Mouse (Mus musculus) G1E (cell line): Measurements from ENCODE around the gene Car15. TPM values are rescaled to one million over a fixed set of nuclear protein-coding genes. Genes with fewer than 3 reads are reported as not detected.

Experiments used
- ATAC-seq: 2 replicates; pipeline ENCODE4 v1.8.0; 2016; ENCODE audit warnings: mild to moderate bottlenecking; ENCODE audit not compliant: insufficient number of reproducible peaks, poor library complexity, low FRiP score, severe bottlenecking; ENCODE audit errors: extremely low read depth
- DNase-seq: peaks from one replicate; pipeline ENCODE4 v3.0.0; 2012; ENCODE audit warnings: low spot score
- H3K27me3 ChIP-seq: 2 replicates; pipeline ENCODE4 v1.6.1; 2012; ENCODE audit warnings: mild to moderate bottlenecking, low read length, inconsistent platforms; ENCODE audit not compliant: insufficient read depth
- H3K36me3 ChIP-seq: replicated peaks from 2 replicates; pipeline ENCODE3; 2012; ENCODE audit warnings: mild to moderate bottlenecking, inconsistent platforms
- H3K4me1 ChIP-seq: 2 replicates; pipeline ENCODE4 v1.6.1; 2012; ENCODE audit warnings: low read depth, low read length, inconsistent platforms, mixed read lengths; ENCODE audit not compliant: insufficient read depth
- H3K4me3 ChIP-seq: 2 replicates; pipeline ENCODE4 v1.5.1; 2012; ENCODE audit warnings: low read depth, mild to moderate bottlenecking, inconsistent platforms, low read length, moderate library complexity, mixed read lengths
- H3K9me3 ChIP-seq: replicated peaks from 2 replicates; pipeline ENCODE4 v1.6.1; 2012; ENCODE audit warnings: inconsistent platforms
- CTCF ChIP-seq: IDR thresholded peaks from 2 replicates; pipeline ENCODE4 v1.5.1; 2012; ENCODE audit warnings: low read depth, low read length, inconsistent platforms, mixed read lengths
- GATA1 ChIP-seq: IDR thresholded peaks from 2 replicates; pipeline ENCODE4 v1.6.1; 2012; ENCODE audit warnings: borderline replicate concordance, low read length, inconsistent platforms, mixed read lengths
- GATA2 ChIP-seq: IDR thresholded peaks from 2 replicates; pipeline ENCODE4 v1.6.1; 2012; ENCODE audit warnings: low read depth, low read length, inconsistent platforms, borderline replicate concordance
- POLR2AphosphoS5 ChIP-seq: IDR thresholded peaks from 2 replicates; pipeline ENCODE4 v1.6.1; 2012; ENCODE audit warnings: low read depth, low read length, inconsistent platforms; ENCODE audit not compliant: insufficient replicate concordance
- TAL1 ChIP-seq: conservative IDR thresholded peaks from 2 replicates; pipeline ENCODE4 v1.6.1; 2012; ENCODE audit warnings: low read depth, low read length, inconsistent platforms, mixed read lengths
- polyA plus RNA-seq: library from polyadenylated mRNA; stranded (reverse); fragments of >175 nt; gene quantifications from 2 replicates; pipeline ENCODE4 v1.2.3, GENCODE M21; 2012
- total RNA-seq, 2 experiments: library from RNA; stranded (forward) in 1 of 2; stranded (reverse) in 1 of 2; fragments of 200-1000 nt in 1 of 2; fragments of >200 nt in 1 of 2; fragmentation: Nextera tagmentation in 1 of 2; gene quantifications; 2 replicates each; pipeline ENCODE4 v1.2.3; 2014 to 2017

The Car15 gene
- 2.3 and 2.4 TPM in 2 replicates for total RNA-seq (2014; fragmentation: Nextera tagmentation)
- total RNA-seq (2017) = 2.3 and 3.3 TPM in 2 replicates
- polyA plus RNA-seq = 0.13 and 0.89 TPM in 2 replicates

- peaks cover 22% of the 10 kb centered on the region for H3K27me3 ChIP-seq
- no peak within 1 kb of the TSS for H3K4me3 ChIP-seq
- ATAC-seq = no peak
- no peak for TF ChIP-seq CTCF
- no peak for TF ChIP-seq GATA2
- no peak for TF ChIP-seq TAL1
- no peak for TF ChIP-seq POLR2AphosphoS5
- no peak for TF ChIP-seq GATA1
- H3K4me1 ChIP-seq = peaks cover 31% of the 10 kb centered on the region
- 0 out of 2 replicates have a peak, but pooled peaks cover 8% of the 10 kb centered on the region for H3K9me3 ChIP-seq
- peaks cover 53% of the 10 kb centered on the region for H3K36me3 ChIP-seq
- DNase-seq = no peak
Observed at GRCm38 (mm10) chr16:17838051-17838450, at the start of gene Car15. Gene Car15, minus strand, starts transcription at chr16:17838364.

GRCm38 (mm10) chr16:17884116-17884515 lies 46.0 kb upstream of the Car15 start:
- H3K4me1 ChIP-seq = peaks cover 23% of the 10 kb centered on the region
- DNase-seq = no peak
- no peak for TF ChIP-seq CTCF
- TF ChIP-seq POLR2AphosphoS5 = no peak
- TF ChIP-seq GATA1 = no peak
- TF ChIP-seq GATA2 = no peak
- no peak for TF ChIP-seq TAL1
- no peaks in the 10 kb centered on the region; the same call in 1 of the 2 replicates for H3K9me3 ChIP-seq
- no peaks in the 10 kb centered on the region for H3K27me3 ChIP-seq
- H3K36me3 ChIP-seq = peaks cover 72% of the 10 kb centered on the region
- no peak for ATAC-seq
- H3K4me3 ChIP-seq = no peak overlapping the region

- Histone ChIP-seq H3K27me3 (no peaks in the 10 kb centered on the region), H3K4me1 (peaks cover 23% of the 10 kb centered on the region), H3K36me3 (peaks cover 90% of the 10 kb centered on the region), H3K4me3 (no peak overlapping the region), H3K9me3 (peaks cover 6% of the 10 kb centered on the region)
- TF ChIP-seq CTCF = no peak
- no peak for TF ChIP-seq GATA2
- TF ChIP-seq POLR2AphosphoS5 = no peak
- TF ChIP-seq TAL1 = no peak
- ATAC-seq (no peak), DNase-seq (no peak)
Observed at GRCm38 (mm10) chr16:17882196-17882595, 44.0 kb upstream of the Car15 start.

- ATAC-seq = no peak
- no peak for DNase-seq
- Histone ChIP-seq H3K36me3 (peaks cover 79% of the 10 kb centered on the region), H3K4me1 (peaks cover 20% of the 10 kb centered on the region), H3K9me3 (peaks cover 6% of the 10 kb centered on the region), H3K4me3 (no peak overlapping the region), H3K27me3 (no peaks in the 10 kb centered on the region)
- TF ChIP-seq GATA1 (no peak), POLR2AphosphoS5 (no peak), CTCF (no peak), GATA2 (no peak), TAL1 (no peak)
Observed at GRCm38 (mm10) chr16:17879571-17879970, 41.4 kb upstream of the Car15 start.

GRCm38 (mm10) chr16:17876096-17876495 lies 37.9 kb upstream of the Car15 start:
- Histone ChIP-seq H3K4me1 (peaks cover 43% of the 10 kb centered on the region), H3K27me3 (no peaks in the 10 kb centered on the region), H3K36me3 (peaks cover 72% of the 10 kb centered on the region), H3K9me3 (peaks cover 6% of the 10 kb centered on the region), H3K4me3 (no peak overlapping the region)
- DNase-seq = no peak
- TF ChIP-seq POLR2AphosphoS5 (no peak), CTCF (no peak), TAL1 (no peak), GATA1 (no peak), GATA2 (no peak)
- ATAC-seq = no peak

GRCm38 (mm10) chr16:17875174-17875573 lies 37.0 kb upstream of the Car15 start:
- Histone ChIP-seq H3K9me3 (peaks cover 6% of the 10 kb centered on the region), H3K36me3 (peaks cover 73% of the 10 kb centered on the region), H3K4me3 (no peak overlapping the region), H3K4me1 (peaks cover 52% of the 10 kb centered on the region), H3K27me3 (no peaks in the 10 kb centered on the region)
- TF ChIP-seq GATA1 = no peak
- TF ChIP-seq CTCF = no peak
- no peak for TF ChIP-seq GATA2
- no peak for TF ChIP-seq POLR2AphosphoS5
- no peak for TF ChIP-seq TAL1
- ATAC-seq (no peak), DNase-seq (no peak)

- Histone ChIP-seq H3K27me3 (no peaks in the 10 kb centered on the region), H3K36me3 (peaks cover 73% of the 10 kb centered on the region), H3K9me3 (no peaks in the 10 kb centered on the region), H3K4me3 (peak overlapping the region; percentile 43; the same call in 1 of the 2 replicates), H3K4me1 (peaks cover 67% of the 10 kb centered on the region)
- ATAC-seq (peak; percentile 47), DNase-seq (no peak)
- TF ChIP-seq POLR2AphosphoS5 (no peak), TAL1 (peak; percentile 75)
Observed at GRCm38 (mm10) chr16:17872995-17873394, 34.8 kb upstream of the Car15 start.
